Mouse (Mus musculus): ENCODE measurements around the gene Dchs2. TPM values are rescaled to one million over a fixed set of nuclear protein-coding genes. Genes with fewer than 3 reads are reported as not detected.
A peak's percentile ranks its signal among the peaks of the same experiment; 100 is the strongest.
"Not testable (repeated sequence)": the region's sequence is repeated elsewhere in the genome, so short reads cannot be mapped to it uniquely, and the experiment has no call there.

Gene Dchs2
- polyA plus RNA-seq, 1 experiment from 2014 or later = 1.1 TPM

- H3K4me3 ChIP-seq; H3K36me3 ChIP-seq; H3K4me2 ChIP-seq (replicated peaks); ATAC-seq (ENCODE audit: low FRiP score, low read depth); H3K9ac ChIP-seq; H3K27ac ChIP-seq; H3K9me3 ChIP-seq: not testable (repeated sequence)
- 98% methylated on average over 9 of the region's 9 CpGs for WGBS
- Histone ChIP-seq H3K4me1 (peaks cover 24% of the 10 kb centered on the region), H3K27me3 (replicated peaks) (peaks cover 31% of the 10 kb centered on the region)
Observed at GRCm38 (mm10) chr3:83123945-83124344, 3.8 kb upstream of the Dchs2 start.

- 1% methylated on average over 35 of the region's 37 CpGs for WGBS
- no peak overlapping the region for H3K27ac ChIP-seq
- ATAC-seq (ENCODE audit: low FRiP score, low read depth) = peak; percentile 72
- H3K36me3 ChIP-seq = no peaks in the 10 kb centered on the region
- H3K4me3 ChIP-seq = peak overlapping the region; percentile 55
- H3K27me3 ChIP-seq (replicated peaks) = peaks cover 48% of the 10 kb centered on the region
- H3K9ac ChIP-seq = peak overlapping the region; percentile 48
- H3K9me3 ChIP-seq = no peaks in the 10 kb centered on the region
- peaks cover 33% of the 10 kb centered on the region for H3K4me1 ChIP-seq
- H3K4me2 ChIP-seq (replicated peaks) = peak overlapping the region; percentile 99
Observed at GRCm38 (mm10) chr3:83127088-83127725, 541 bp upstream of the Dchs2 start.

GRCm38 (mm10) chr3:83128449-83128922 is 738 bp downstream of the Dchs2 start:
- H3K27ac ChIP-seq = no peak overlapping the region
- peak; percentile 29 for ATAC-seq (ENCODE audit: low FRiP score, low read depth)
- peaks cover 48% of the 10 kb centered on the region for H3K27me3 ChIP-seq (replicated peaks)
- H3K4me3 ChIP-seq = peak overlapping the region; percentile 55
- WGBS = under 1% methylated on average over 43 of the region's 43 CpGs
- H3K4me1 ChIP-seq = peaks cover 33% of the 10 kb centered on the region
- no peaks in the 10 kb centered on the region for H3K9me3 ChIP-seq
- H3K9ac ChIP-seq = peak overlapping the region; percentile 48
- H3K36me3 ChIP-seq = no peaks in the 10 kb centered on the region
- peak overlapping the region; percentile 99 for H3K4me2 ChIP-seq (replicated peaks)

- peaks cover 48% of the 10 kb centered on the region for H3K27me3 ChIP-seq (replicated peaks)
Observed at GRCm38 (mm10) chr3:83129151-83129550, 1.4 kb downstream of the Dchs2 start.

GRCm38 (mm10) chr3:83136413-83136812 is 8.7 kb downstream of the Dchs2 start:
- 61% methylated on average over 7 of the region's 7 CpGs for WGBS

More at GRCm38 (mm10) chr3:83129151-83129550, 1.4 kb downstream of the Dchs2 start:
- Histone ChIP-seq H3K4me3 (peak overlapping the region; percentile 55), H3K27ac (no peak overlapping the region), H3K9me3 (no peaks in the 10 kb centered on the region), H3K36me3 (no peaks in the 10 kb centered on the region), H3K9ac (peak overlapping the region; percentile 48), H3K4me1 (peaks cover 33% of the 10 kb centered on the region), H3K4me2 (replicated peaks) (peak overlapping the region; percentile 99)
- ATAC-seq (ENCODE audit: low FRiP score, low read depth) = peak; percentile 17; the same call in 1 of the 2 replicates
- 2% methylated on average over 22 of the region's 22 CpGs for WGBS

GRCm38 (mm10) chr3:83138820-83139219 is 11.1 kb downstream of the Dchs2 start:
- WGBS = 82% methylated on average over 2 of the region's 2 CpGs
- Histone ChIP-seq H3K9ac (no peak overlapping the region), H3K9me3 (no peaks in the 10 kb centered on the region), H3K36me3 (no peaks in the 10 kb centered on the region), H3K4me3 (no peak overlapping the region), H3K27me3 (replicated peaks) (no peaks in the 10 kb centered on the region), H3K27ac (no peak overlapping the region), H3K4me1 (no peaks in the 10 kb centered on the region), H3K4me2 (replicated peaks) (no peak overlapping the region)
- ATAC-seq (ENCODE audit: low FRiP score, low read depth) = no peak

More at GRCm38 (mm10) chr3:83136413-83136812, 8.7 kb downstream of the Dchs2 start:
- no peaks in the 10 kb centered on the region for H3K36me3 ChIP-seq
- no peak overlapping the region for H3K27ac ChIP-seq
- ATAC-seq (ENCODE audit: low FRiP score, low read depth) = no peak
- no peaks in the 10 kb centered on the region for H3K9me3 ChIP-seq
- no peaks in the 10 kb centered on the region for H3K4me1 ChIP-seq
- no peak overlapping the region for H3K9ac ChIP-seq
- no peak overlapping the region for H3K4me3 ChIP-seq
- no peak overlapping the region; the same call in 1 of the 2 replicates for H3K4me2 ChIP-seq (replicated peaks)
- no peaks in the 10 kb centered on the region for H3K27me3 ChIP-seq (replicated peaks)

DNA sequence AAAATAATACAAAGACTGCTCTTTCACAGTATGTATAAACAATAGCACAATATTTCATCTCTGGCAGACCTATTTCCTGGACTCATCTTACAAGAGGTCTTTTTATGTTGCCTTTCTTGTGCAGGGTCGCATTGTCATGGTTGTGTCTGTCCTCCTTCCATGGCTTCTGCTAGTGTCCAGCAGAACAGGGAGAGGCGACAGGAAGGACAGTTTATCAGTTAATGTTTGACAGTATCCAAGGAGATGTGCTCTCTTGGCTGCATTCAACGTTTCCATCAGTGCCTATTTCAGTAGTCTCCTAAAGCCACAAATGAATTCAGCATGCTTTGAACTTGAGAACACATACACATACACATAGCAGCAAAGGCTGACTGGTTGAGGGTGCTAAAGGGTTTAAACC is 17.9 kb downstream of the Dchs2 start:
- Histone ChIP-seq H3K27ac (no peak overlapping the region), H3K4me1 (0 out of 2 replicates have a peak, but pooled peaks cover 7% of the 10 kb centered on the region), H3K9ac (no peak overlapping the region), H3K4me2 (replicated peaks) (no peak overlapping the region), H3K4me3 (no peak overlapping the region), H3K36me3 (no peaks in the 10 kb centered on the region), H3K27me3 (replicated peaks) (no peaks in the 10 kb centered on the region), H3K9me3 (no peaks in the 10 kb centered on the region)
- ATAC-seq (ENCODE audit: low FRiP score, low read depth) = no peak
- 50% methylated on average over 3 of the region's 3 CpGs for WGBS

DNA sequence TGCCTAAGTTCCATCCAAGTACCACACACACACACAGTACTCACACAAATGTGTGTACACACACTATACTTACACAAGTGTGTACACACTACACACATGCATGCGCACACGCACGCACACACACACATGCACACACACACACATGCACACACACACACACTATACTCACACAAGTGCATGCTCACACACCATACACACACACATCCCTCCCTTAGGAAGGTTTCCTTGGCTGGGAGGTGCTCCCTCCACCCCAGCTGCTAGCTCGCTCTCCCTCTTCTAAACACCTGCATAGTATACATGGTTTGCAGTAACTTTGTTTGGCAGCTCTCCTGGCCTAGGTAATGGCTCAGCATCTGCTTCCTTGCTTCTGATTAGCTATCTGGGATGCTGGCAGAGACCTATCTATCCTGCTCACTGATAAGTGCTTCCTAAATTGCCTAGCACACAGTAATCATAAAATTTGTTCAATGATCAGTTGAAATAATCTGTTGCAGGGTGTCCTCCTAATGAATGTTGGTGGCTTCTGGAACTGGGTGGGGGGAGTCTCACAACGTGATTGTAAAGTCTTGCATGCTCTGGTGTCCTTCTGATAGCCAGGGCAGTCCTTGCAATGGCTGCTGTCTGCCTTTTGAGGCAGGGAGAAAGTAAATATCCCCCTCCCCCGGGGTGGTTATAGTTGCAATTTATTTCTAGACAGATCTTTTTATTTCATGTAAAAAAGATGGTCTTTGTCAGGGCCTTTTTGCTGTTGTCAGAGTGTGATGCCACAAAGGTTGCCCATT is 19.7 kb downstream of the Dchs2 start:
- ATAC-seq (ENCODE audit: low FRiP score, low read depth) = no peak
- Histone ChIP-seq H3K27me3 (replicated peaks) (no peaks in the 10 kb centered on the region), H3K27ac (no peak overlapping the region), H3K9ac (no peak overlapping the region), H3K36me3 (no peaks in the 10 kb centered on the region), H3K4me1 (0 out of 2 replicates have a peak, but pooled peaks cover 7% of the 10 kb centered on the region), H3K4me2 (replicated peaks) (no peak overlapping the region), H3K4me3 (no peak overlapping the region), H3K9me3 (no peaks in the 10 kb centered on the region)
- 72% methylated on average over 6 of the region's 6 CpGs for WGBS

DNA sequence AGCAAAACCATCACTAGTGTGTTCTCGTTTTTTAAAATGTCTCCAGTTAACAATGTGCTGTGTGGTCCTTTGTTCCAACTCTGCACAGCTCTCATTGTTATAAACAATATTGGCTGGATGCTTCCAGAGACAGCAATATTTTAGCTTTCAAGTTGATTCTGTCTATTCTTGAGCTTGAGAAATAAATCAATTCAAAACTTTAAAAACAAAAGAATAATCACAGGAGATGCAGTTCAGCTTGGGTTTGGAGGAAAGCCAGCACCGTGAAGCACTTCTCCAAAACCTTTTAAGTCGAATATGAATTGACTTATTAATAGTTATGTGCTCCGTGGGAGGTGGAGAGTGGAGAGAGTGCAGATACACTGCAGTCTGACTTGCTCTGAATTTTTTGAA is 20.3 kb downstream of the Dchs2 start:
- H3K27ac ChIP-seq = no peak overlapping the region

DNA sequence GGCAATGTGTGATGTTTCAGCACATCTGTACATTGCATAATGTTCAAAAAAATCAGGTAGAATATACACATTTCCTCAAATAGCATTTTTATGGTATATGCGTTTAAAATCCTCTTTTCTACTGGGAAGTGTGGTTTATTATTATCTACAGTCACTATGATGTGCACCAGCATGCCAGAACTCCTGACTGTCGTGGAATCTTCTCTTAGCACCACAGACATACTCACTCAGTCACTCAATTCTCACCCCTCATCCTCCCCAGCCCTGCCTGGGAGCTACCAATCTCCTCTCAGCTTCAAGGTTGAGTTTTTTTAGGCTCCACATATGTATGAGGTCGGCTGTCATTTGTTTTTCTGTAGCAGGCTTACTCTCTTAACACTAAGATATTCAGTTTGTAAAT is 20.8 kb downstream of the Dchs2 start:
- no peak overlapping the region for H3K4me2 ChIP-seq (replicated peaks)
- no peak for ATAC-seq (ENCODE audit: low FRiP score, low read depth)
- no peaks in the 10 kb centered on the region for H3K36me3 ChIP-seq
- H3K9me3 ChIP-seq = no peaks in the 10 kb centered on the region
- WGBS = 65% methylated on average over 3 of the region's 3 CpGs
- no peaks in the 10 kb centered on the region for H3K27me3 ChIP-seq (replicated peaks)
- H3K27ac ChIP-seq = no peak overlapping the region
- H3K4me3 ChIP-seq = no peak overlapping the region
- H3K4me1 ChIP-seq = 0 out of 2 replicates have a peak, but pooled peaks cover 7% of the 10 kb centered on the region
- no peak overlapping the region for H3K9ac ChIP-seq

More for the DNA sequence above, 20.3 kb downstream of the Dchs2 start:
- H3K9ac ChIP-seq = no peak overlapping the region
- no peaks in the 10 kb centered on the region for H3K27me3 ChIP-seq (replicated peaks)
- 0 out of 2 replicates have a peak, but pooled peaks cover 7% of the 10 kb centered on the region for H3K4me1 ChIP-seq
- no peak overlapping the region for H3K4me3 ChIP-seq
- H3K4me2 ChIP-seq (replicated peaks) = no peak overlapping the region
- H3K9me3 ChIP-seq = no peaks in the 10 kb centered on the region
- no peaks in the 10 kb centered on the region for H3K36me3 ChIP-seq
- ATAC-seq (ENCODE audit: low FRiP score, low read depth) = no peak
- 22% methylated on average over 4 of the region's 4 CpGs for WGBS

DNA sequence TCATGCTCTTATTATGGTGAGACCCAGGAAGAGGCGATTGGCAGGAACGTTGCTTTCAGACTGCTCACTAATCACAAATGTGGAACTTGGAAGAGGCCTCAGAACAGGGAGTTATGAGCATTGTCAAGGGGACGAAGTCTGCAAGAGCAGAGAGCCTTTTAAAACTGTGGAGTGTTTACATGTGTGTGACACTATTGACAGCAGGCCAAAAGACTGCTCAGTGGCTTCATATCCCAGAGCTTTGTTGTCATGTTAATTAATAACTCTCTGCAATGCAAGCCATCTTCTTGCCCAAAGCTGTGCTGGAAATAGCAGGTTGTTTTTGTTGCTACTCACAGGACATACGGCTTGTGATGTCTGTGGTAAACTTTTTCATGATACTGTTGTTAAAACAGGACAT is 27.9 kb downstream of the Dchs2 start:
- Histone ChIP-seq H3K9me3 (no peaks in the 10 kb centered on the region), H3K4me3 (no peak overlapping the region), H3K9ac (no peak overlapping the region), H3K4me2 (replicated peaks) (no peak overlapping the region), H3K27ac (no peak overlapping the region), H3K27me3 (replicated peaks) (no peaks in the 10 kb centered on the region), H3K36me3 (no peaks in the 10 kb centered on the region), H3K4me1 (peaks cover 3% of the 10 kb centered on the region; the same call in 1 of the 2 replicates)
- WGBS = 45% methylated on average over 4 of the region's 4 CpGs
- ATAC-seq (ENCODE audit: low FRiP score, low read depth) = no peak

DNA sequence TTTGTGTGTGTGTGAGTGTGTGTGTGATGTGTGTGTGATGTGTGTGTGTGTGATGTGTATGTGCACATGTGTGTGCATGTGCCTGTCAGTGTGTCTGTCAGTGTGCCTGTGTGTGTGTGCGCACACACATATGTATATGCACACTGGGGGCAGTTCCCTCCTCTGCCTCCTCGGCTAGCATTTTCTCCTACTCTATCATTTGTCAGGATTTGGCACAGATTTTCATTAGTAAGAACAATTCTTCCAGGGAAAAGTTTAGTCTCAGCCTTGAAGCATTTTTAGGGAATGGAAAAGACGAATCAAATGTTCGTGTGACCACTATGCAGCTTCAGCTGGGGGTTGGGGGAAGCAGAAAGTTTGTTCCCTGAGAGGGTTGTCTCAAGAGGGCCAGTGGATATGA is 28.4 kb downstream of the Dchs2 start:
- Histone ChIP-seq H3K27me3 (replicated peaks) (no peaks in the 10 kb centered on the region), H3K4me2 (replicated peaks) (no peak overlapping the region), H3K27ac (no peak overlapping the region), H3K9ac (no peak overlapping the region), H3K4me1 (peaks cover 3% of the 10 kb centered on the region; the same call in 1 of the 2 replicates), H3K36me3 (no peaks in the 10 kb centered on the region), H3K4me3 (no peak overlapping the region), H3K9me3 (no peaks in the 10 kb centered on the region)
- ATAC-seq (ENCODE audit: low FRiP score, low read depth) = no peak
- WGBS = 80% methylated on average over 4 of the region's 4 CpGs
